Mouse (Mus musculus) kidney, adult 2 months (tissue): ENCODE data around the gene Insm1. TPM values are rescaled to one million over a fixed set of nuclear protein-coding genes. Genes with fewer than 3 reads are reported as not detected.

Source experiments
- DNase-seq: peaks from one replicate; pipeline ENCODE4 v3.0.0; 2021
- H3K27ac ChIP-seq: fragments of 200-500 bp; 2 replicates; pipeline ENCODE4 v1.5.1; 2012; ENCODE audit warnings: low read depth, low read length, control low read depth, inconsistent platforms; ENCODE audit not compliant: insufficient read depth
- H3K27me3 ChIP-seq: fragments of 200-500 bp; replicated peaks from 2 replicates; pipeline ENCODE4 v1.6.1; 2012; ENCODE audit warnings: mild to moderate bottlenecking, moderate library complexity, low read length, inconsistent platforms; ENCODE audit not compliant: control insufficient read depth, insufficient read depth
- H3K36me3 ChIP-seq: fragments of 200-500 bp; 2 replicates; pipeline ENCODE4 v1.6.1; 2012; ENCODE audit warnings: mild to moderate bottlenecking, moderate library complexity, low read length, inconsistent platforms; ENCODE audit not compliant: control insufficient read depth, insufficient read depth
- H3K4me1 ChIP-seq: fragments of 200-500 bp; 2 replicates; pipeline ENCODE4 v1.6.1; 2011; ENCODE audit warnings: low read length; ENCODE audit not compliant: control insufficient read depth, insufficient read depth
- H3K4me3 ChIP-seq: fragments of 200-500 bp; 2 replicates; pipeline ENCODE4 v1.5.1; 2011; ENCODE audit warnings: mild to moderate bottlenecking, low read depth, low read length, control low read depth; ENCODE audit not compliant: insufficient read depth
- CTCF ChIP-seq: fragments of 200-500 bp; conservative IDR thresholded peaks from 2 replicates; pipeline ENCODE4 v1.5.1; 2011; ENCODE audit warnings: low read depth, mild to moderate bottlenecking, control low read depth, low read length, moderate library complexity, mixed read lengths; ENCODE audit not compliant: insufficient read depth, insufficient read length
- POLR2A ChIP-seq: fragments of 200-500 bp; IDR thresholded peaks from one replicate; pipeline ENCODE4 v1.6.1; 2011; ENCODE audit warnings: low read depth, low read length, control low read depth
- WGBS: fragments of 180-500 bp; shearing (Covaris S2); methylation state at CpG from one replicate; pipeline ENCODE4 v1.1.7; 2018; 5-methylcytosine and 5-hydroxymethylcytosine counted together
- polyA plus RNA-seq: library from polyadenylated mRNA; depleted of rRNA; stranded (reverse); fragments of >200 nt; gene quantifications from 2 replicates; pipeline ENCODE4 v1.2.3, GENCODE M21; 2012

Insm1 gene
- polyA plus RNA-seq, 1 experiment = 0.17 TPM

DNA sequence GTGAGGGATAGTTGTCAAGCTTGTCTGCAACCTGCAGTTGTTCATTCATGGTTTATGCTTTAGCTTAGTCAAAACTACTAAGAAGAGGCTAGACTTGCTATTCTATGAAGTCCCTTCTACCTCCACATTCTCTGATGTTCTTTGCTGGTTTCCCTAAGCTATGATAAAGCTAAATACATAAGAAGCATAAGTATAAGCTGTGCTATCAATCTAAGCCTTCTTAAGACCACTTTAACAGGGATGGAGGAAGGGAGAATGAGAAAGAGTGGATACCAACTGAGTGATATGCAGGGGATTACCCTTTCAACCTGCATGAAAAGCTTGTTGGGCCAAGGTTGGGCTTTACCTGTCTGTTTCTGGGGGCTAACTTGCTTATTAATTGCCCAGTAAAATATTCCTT, 33.9 kb downstream of the Insm1 start:
- Histone ChIP-seq H3K4me3 (no peak overlapping the region), H3K4me1 (no peaks in the 10 kb centered on the region), H3K27ac (no peak overlapping the region), H3K36me3 (no peaks in the 10 kb centered on the region), H3K27me3 (no peaks in the 10 kb centered on the region)
- DNase-seq = no peak
- TF ChIP-seq CTCF (no peak), POLR2A (no peak)

DNA sequence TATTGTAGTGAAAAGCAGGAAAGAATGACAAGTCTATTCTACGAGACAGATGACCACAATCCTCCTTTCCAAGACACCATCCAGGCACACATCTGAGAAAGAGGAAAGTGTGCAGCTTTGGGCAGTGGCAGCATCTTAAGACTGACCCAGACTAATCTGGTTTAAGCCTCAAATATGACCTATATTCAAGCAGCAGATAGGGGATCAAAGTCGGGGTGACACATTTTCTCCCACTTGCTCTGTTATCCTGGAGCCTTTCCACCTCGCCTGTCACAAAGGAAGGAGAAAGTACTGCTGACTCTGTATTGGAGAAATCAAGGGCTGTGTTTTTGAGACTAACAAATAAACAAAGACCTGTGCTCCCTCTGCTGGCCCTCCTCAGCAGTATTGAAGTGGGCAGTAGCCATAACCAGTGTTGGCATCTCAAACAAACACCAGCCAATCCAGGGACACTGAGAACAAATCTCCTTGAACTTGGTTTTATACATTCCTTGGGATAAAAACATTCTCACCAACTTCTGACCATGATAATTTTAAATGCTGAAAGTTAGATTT, 34.7 kb downstream of the Insm1 start:
- Histone ChIP-seq H3K4me1 (no peaks in the 10 kb centered on the region), H3K27ac (no peak overlapping the region), H3K36me3 (no peaks in the 10 kb centered on the region), H3K27me3 (no peaks in the 10 kb centered on the region), H3K4me3 (no peak overlapping the region)
- WGBS = 76% methylated on average over 3 of the region's 3 CpGs
- no peak for TF ChIP-seq POLR2A
- TF ChIP-seq CTCF = peak; percentile 29; the same call in 1 of the 2 replicates
- DNase-seq = peak; percentile 4

DNA sequence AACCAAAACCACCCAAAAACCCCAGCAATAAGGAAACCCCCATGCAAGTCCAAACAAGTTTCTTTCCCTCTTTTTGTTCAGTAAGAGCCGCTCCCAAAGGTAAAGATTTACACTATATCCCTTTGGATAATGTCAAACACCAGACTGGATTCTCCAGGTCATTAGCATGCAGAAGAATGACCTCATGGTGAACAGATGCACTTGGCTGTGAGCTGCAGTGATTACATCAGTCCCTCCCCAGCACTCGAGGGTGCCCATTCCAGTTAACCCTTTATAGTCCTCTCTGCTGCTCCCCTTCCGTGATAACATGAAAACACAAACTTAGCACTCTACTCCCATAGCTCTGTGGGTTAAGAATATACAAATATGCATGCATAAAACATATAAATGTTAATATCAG, 35.3 kb downstream of the Insm1 start:
- Histone ChIP-seq H3K27ac (no peak overlapping the region), H3K27me3 (no peaks in the 10 kb centered on the region), H3K4me1 (no peaks in the 10 kb centered on the region), H3K4me3 (no peak overlapping the region), H3K36me3 (no peaks in the 10 kb centered on the region)
- 58% methylated on average over 3 of the region's 3 CpGs for whole genome bisulfite sequencing
- TF ChIP-seq CTCF (no peak), POLR2A (no peak)
- DNase-seq = no peak

DNA sequence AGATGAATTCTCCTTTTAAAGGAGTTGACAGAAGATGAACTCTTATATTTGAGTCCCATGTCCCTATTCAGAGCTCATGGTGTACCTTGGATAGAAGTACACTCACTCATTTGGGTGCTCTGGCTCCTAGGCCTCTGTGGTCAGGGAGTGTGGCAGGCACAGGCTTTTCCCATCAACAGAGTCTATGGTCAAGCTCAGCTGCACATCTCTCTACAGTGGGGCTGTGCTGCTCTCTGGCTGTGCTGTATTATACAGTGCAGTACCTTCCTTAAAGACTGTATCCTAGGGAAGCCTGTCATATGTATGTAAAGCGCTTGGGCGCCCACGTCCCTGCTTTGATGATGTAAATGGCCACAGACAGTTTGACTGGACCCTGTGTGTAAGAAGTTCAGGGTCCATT, 35.9 kb downstream of the Insm1 start:
- DNase-seq = no peak
- Histone ChIP-seq H3K27me3 (no peaks in the 10 kb centered on the region), H3K4me3 (no peak overlapping the region), H3K36me3 (no peaks in the 10 kb centered on the region), H3K4me1 (no peaks in the 10 kb centered on the region), H3K27ac (no peak overlapping the region)
- 94% methylated on average over 3 of the region's 3 CpGs for WGBS
- TF ChIP-seq CTCF (no peak), POLR2A (no peak)

DNA sequence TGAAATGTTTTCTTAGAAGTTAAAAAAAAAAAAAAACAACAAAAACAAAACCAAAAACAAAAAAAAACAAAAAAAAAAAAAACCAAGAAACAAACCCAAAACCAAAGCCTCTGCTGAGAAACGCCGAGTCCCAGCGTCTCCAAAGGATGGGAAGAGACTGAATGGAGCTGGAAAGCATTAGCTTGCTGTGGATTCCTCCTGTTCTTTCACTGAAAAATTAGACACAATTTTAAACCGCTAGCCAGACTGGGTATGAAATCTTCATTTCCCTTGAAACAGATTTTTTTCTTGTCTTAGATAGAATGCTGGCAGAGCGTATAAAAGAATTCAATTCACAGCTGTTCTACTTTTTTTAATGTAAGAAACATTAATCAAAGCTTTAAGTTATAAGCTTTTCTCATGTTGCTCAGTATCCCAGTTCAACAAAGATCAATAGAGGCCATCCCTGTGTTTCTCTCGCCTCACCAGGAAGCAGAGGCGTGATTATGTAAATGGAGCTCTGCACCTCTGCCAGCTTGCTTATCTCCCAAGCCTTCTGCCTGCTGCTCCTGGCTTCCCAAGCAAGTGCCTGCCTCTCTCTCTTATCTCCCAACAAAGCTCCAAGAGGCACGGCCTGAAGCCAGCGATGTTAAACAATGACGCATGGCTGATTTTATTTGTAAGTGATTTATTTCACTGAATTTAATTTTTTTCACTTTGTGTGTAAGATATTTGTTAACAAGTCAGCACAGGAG, 37.2 kb downstream of the Insm1 start:
- WGBS = 75% methylated on average over 10 of the region's 10 CpGs
- TF ChIP-seq POLR2A (no peak), CTCF (no peak)
- Histone ChIP-seq H3K4me3 (no peak overlapping the region), H3K27ac (no peak overlapping the region), H3K36me3 (no peaks in the 10 kb centered on the region), H3K4me1 (no peaks in the 10 kb centered on the region), H3K27me3 (no peaks in the 10 kb centered on the region)
- DNase-seq = no peak

DNA sequence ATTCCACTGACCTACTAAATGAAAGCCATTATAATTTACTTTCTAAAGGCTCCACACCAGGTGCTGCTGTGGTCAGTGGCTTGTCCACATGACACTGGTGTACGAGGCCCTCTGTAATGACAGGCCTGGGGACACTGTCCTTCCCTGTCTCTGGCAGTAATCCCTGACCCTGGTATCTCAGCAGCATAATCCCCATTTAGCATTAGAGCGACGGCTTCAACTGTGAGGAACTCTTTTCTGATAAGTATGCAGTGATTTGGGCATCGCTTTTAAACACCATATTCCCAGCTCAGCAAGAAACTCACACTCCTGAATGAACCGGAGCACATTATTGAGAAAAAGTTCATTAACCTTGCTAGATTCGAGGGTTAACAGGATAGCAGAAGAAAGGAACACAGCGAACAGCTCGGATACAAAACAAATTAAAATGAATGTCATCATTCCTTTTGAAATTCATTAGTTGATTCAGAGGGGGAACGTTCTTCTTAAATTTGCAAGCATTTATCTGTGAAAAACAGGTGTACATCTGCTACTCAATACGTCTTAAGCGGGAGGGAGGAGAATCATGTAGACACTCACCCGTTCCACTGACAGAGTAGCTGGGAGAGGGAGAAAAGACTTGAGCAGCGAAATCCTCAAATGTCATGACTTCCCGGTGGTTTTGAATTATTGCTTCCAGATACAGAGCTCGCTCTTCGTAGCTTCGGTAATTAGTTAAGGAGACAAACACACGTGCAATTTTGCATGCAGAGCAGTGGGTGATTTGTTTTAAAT, 38.3 kb downstream of the Insm1 start:
- TF ChIP-seq CTCF (no peak), POLR2A (no peak)
- Histone ChIP-seq H3K4me1 (no peaks in the 10 kb centered on the region), H3K36me3 (no peaks in the 10 kb centered on the region), H3K27me3 (no peaks in the 10 kb centered on the region), H3K27ac (no peak overlapping the region), H3K4me3 (no peak overlapping the region)
- DNase-seq = no peak
- 71% methylated on average over 18 of the region's 18 CpGs for WGBS

DNA sequence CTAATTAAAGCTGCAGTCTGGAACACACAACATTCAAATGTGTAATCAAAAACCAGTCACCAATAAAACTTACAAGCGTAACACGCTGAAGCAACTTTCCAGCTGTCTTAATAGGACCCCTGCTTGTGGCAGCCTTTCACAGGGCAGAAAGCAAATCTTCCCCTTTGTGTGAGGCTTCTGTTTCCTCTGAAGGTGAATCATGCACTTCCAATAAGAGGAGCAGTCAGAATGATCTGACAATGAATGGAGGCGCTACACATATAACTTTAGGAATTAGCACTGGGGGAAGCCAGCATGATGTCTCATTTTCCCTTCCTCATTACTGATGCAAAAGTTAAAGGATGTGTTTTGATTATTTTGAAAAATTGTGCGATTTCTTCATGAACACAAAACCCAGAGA, 39.4 kb downstream of the Insm1 start:
- Histone ChIP-seq H3K27me3 (no peaks in the 10 kb centered on the region), H3K4me3 (no peak overlapping the region), H3K36me3 (no peaks in the 10 kb centered on the region), H3K27ac (no peak overlapping the region), H3K4me1 (no peaks in the 10 kb centered on the region)
- DNase-seq = no peak
- TF ChIP-seq CTCF = no peak
- no peak for TF ChIP-seq POLR2A
- 91% methylated on average over 4 of the region's 4 CpGs for WGBS

DNA sequence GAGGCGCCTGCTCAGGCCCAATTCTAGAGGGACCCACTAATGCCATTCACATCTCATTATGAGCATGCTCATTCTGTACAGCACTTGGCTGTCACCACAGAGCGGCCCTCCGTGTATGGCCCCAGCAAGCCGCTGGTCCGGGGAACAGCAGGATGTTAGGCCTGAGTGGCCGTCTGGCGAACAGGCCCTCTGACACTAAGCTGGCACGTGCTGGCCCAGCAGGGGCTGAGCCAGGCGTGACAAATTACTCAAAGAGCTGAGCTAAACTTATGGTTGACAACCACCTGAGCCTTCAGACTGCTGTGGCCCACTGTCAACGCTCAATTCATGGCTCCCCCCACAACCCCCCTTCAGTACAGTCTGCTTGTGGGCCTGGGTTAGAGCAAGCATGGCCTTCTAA, 40.5 kb downstream of the Insm1 start:
- DNase-seq = no peak
- no peaks in the 10 kb centered on the region for H3K27me3 ChIP-seq
- H3K4me3 ChIP-seq = no peak overlapping the region
- no peak for TF ChIP-seq CTCF
- TF ChIP-seq POLR2A = no peak
- no peak overlapping the region for H3K27ac ChIP-seq
- H3K4me1 ChIP-seq = no peaks in the 10 kb centered on the region
- WGBS = 54% methylated on average over 10 of the region's 10 CpGs
- H3K36me3 ChIP-seq = no peaks in the 10 kb centered on the region
